Mouse (Mus musculus) limb, embryonic 15.5 days (tissue): ENCODE measurements around the gene Hdac9. TPM values are rescaled to one million over a fixed set of nuclear protein-coding genes. Genes with fewer than 3 reads are reported as not detected.

ENCODE experiments used
- ATAC-seq: fragments of 200-750 bp; cut with Nextera tagmentation; 2 replicates; pipeline ENCODE4 v1.8.0; 2017; ENCODE audit warnings: low read depth, moderate TSS enrichment; ENCODE audit not compliant: insufficient number of reproducible peaks, low FRiP score, low TSS enrichment
- H3K27ac ChIP-seq: fragments of 300-500 bp; sonication (generic); 2 replicates; pipeline ENCODE4 v1.5.1; 2015; ENCODE audit warnings: moderate library complexity, mild to moderate bottlenecking, inconsistent platforms
- H3K27me3 ChIP-seq: fragments of 300-500 bp; sonication (generic); 2 replicates; pipeline ENCODE4 v1.6.1; 2015; ENCODE audit warnings: inconsistent platforms
- H3K36me3 ChIP-seq: fragments of 300-500 bp; sonication (generic); 2 replicates; pipeline ENCODE4 v1.6.1; 2015; ENCODE audit warnings: inconsistent platforms
- H3K4me1 ChIP-seq: fragments of 300-500 bp; sonication (generic); 2 replicates; pipeline ENCODE4 v1.6.1; 2015; ENCODE audit warnings: inconsistent platforms
- H3K4me2 ChIP-seq: fragments of 300-500 bp; sonication (generic); 2 replicates; pipeline ENCODE4 v1.6.1; 2015; ENCODE audit warnings: mild to moderate bottlenecking, inconsistent platforms
- H3K4me3 ChIP-seq: fragments of 300-500 bp; sonication (generic); 2 replicates; pipeline ENCODE4 v1.5.1; 2015; ENCODE audit warnings: mild to moderate bottlenecking, inconsistent platforms
- H3K9ac ChIP-seq: fragments of 300-500 bp; sonication (generic); 2 replicates; pipeline ENCODE4 v1.6.1; 2015; ENCODE audit warnings: inconsistent platforms
- H3K9me3 ChIP-seq: fragments of 300-500 bp; sonication (generic); 2 replicates; pipeline ENCODE4 v1.6.1; 2016; ENCODE audit warnings: inconsistent platforms
- WGBS: fragments of 180-500 bp; shearing (Covaris S2); methylation state at CpG from one replicate; pipeline ENCODE4 v1.1.7; 2015; 5-methylcytosine and 5-hydroxymethylcytosine counted together
- polyA plus RNA-seq: library from polyadenylated mRNA; unstranded; fragments of >200 nt; fragmentation: Nextera tagmentation; extraction: Ambion mirVana; gene quantifications from 2 replicates; pipeline ENCODE4 v1.2.1, GENCODE M21; 2015

Hdac9 gene
- polyA plus RNA-seq, 1 experiment from 2014 or later, result 9.0 TPM

GRCm38 (mm10) chr12:34498751-34499626, 417.9 kb downstream of the Hdac9 start:
- Histone ChIP-seq H3K27me3 (no peaks in the 10 kb centered on the region), H3K4me3 (no peak overlapping the region), H3K36me3 (no peaks in the 10 kb centered on the region), H3K4me2 (no peak overlapping the region), H3K9me3 (no peaks in the 10 kb centered on the region), H3K27ac (0 out of 2 replicates have a peak overlapping the region, but pooled peaks have one; percentile 2), H3K9ac (no peak overlapping the region), H3K4me1 (peaks cover 5% of the 10 kb centered on the region; the same call in 1 of the 2 replicates)
- WGBS, result 53% methylated on average over 9 of the region's 9 CpGs
- ATAC-seq, result no peak

- Histone ChIP-seq H3K4me3 (no peak overlapping the region), H3K4me1 (peaks cover 5% of the 10 kb centered on the region; the same call in 1 of the 2 replicates), H3K9me3 (no peaks in the 10 kb centered on the region), H3K27ac (no peak overlapping the region), H3K4me2 (no peak overlapping the region), H3K27me3 (no peaks in the 10 kb centered on the region), H3K36me3 (no peaks in the 10 kb centered on the region), H3K9ac (no peak overlapping the region)
- 61% methylated on average over 8 of the region's 8 CpGs for whole genome bisulfite sequencing
- no peak for ATAC-seq
Measured at GRCm38 (mm10) chr12:34498331-34498730, 418.6 kb downstream of the Hdac9 start.

- Histone ChIP-seq H3K9me3 (no peaks in the 10 kb centered on the region), H3K4me1 (peaks cover 5% of the 10 kb centered on the region; the same call in 1 of the 2 replicates), H3K27me3 (no peaks in the 10 kb centered on the region), H3K27ac (no peak overlapping the region), H3K4me3 (no peak overlapping the region), H3K4me2 (no peak overlapping the region), H3K36me3 (no peaks in the 10 kb centered on the region), H3K9ac (no peak overlapping the region)
- no peak for ATAC-seq
- 67% methylated on average over 3 of the region's 3 CpGs for WGBS
Measured at GRCm38 (mm10) chr12:34497702-34498101, 419.2 kb downstream of the Hdac9 start.

- no peaks in the 10 kb centered on the region for H3K36me3 ChIP-seq
- no peak for ATAC-seq
- no peak overlapping the region for H3K27ac ChIP-seq
- H3K9me3 ChIP-seq, result no peaks in the 10 kb centered on the region
- peak overlapping the region; percentile 19; the same call in 1 of the 2 replicates for H3K4me3 ChIP-seq
- H3K9ac ChIP-seq, result no peak overlapping the region
- no peak overlapping the region for H3K4me2 ChIP-seq
- H3K27me3 ChIP-seq, result no peaks in the 10 kb centered on the region
- H3K4me1 ChIP-seq, result peaks cover 5% of the 10 kb centered on the region; the same call in 1 of the 2 replicates
- WGBS, result 44% methylated on average over 3 of the region's 3 CpGs
Measured at GRCm38 (mm10) chr12:34495940-34496339, 421.0 kb downstream of the Hdac9 start.

- no peak overlapping the region for H3K27ac ChIP-seq
- ATAC-seq, result no peak
- no peak overlapping the region for H3K4me2 ChIP-seq
- H3K9ac ChIP-seq, result no peak overlapping the region
- no peaks in the 10 kb centered on the region for H3K27me3 ChIP-seq
- no peaks in the 10 kb centered on the region for H3K36me3 ChIP-seq
- H3K4me3 ChIP-seq, result no peak overlapping the region
- no peaks in the 10 kb centered on the region for H3K4me1 ChIP-seq
- H3K9me3 ChIP-seq, result no peaks in the 10 kb centered on the region
Measured at GRCm38 (mm10) chr12:34489629-34490028, 427.3 kb downstream of the Hdac9 start.

GRCm38 (mm10) chr12:34487666-34488065, 429.2 kb downstream of the Hdac9 start:
- Histone ChIP-seq H3K27me3 (no peaks in the 10 kb centered on the region), H3K9me3 (no peaks in the 10 kb centered on the region), H3K4me1 (no peaks in the 10 kb centered on the region), H3K27ac (no peak overlapping the region), H3K36me3 (no peaks in the 10 kb centered on the region), H3K4me2 (no peak overlapping the region), H3K4me3 (no peak overlapping the region), H3K9ac (no peak overlapping the region)
- ATAC-seq, result no peak
- WGBS, result 86% methylated on average over 1 of the region's 1 CpGs

- no peak for ATAC-seq
- no peak overlapping the region for H3K4me2 ChIP-seq
- H3K36me3 ChIP-seq, result no peaks in the 10 kb centered on the region
- H3K4me1 ChIP-seq, result no peaks in the 10 kb centered on the region
- H3K27me3 ChIP-seq, result no peaks in the 10 kb centered on the region
- H3K9me3 ChIP-seq, result no peaks in the 10 kb centered on the region
- no peak overlapping the region for H3K9ac ChIP-seq
- no peak overlapping the region for H3K4me3 ChIP-seq
- no peak overlapping the region for H3K27ac ChIP-seq
- WGBS, result 33% methylated on average over 3 of the region's 3 CpGs
Measured at GRCm38 (mm10) chr12:34487021-34487420, 429.9 kb downstream of the Hdac9 start.

GRCm38 (mm10) chr12:34486016-34486415, 430.9 kb downstream of the Hdac9 start:
- no peak for ATAC-seq
- Histone ChIP-seq H3K36me3 (no peaks in the 10 kb centered on the region), H3K27ac (no peak overlapping the region), H3K9me3 (no peaks in the 10 kb centered on the region), H3K4me2 (no peak overlapping the region), H3K27me3 (no peaks in the 10 kb centered on the region), H3K4me1 (no peaks in the 10 kb centered on the region), H3K9ac (no peak overlapping the region), H3K4me3 (no peak overlapping the region)
- WGBS, result 78% methylated on average over 2 of the region's 2 CpGs

- WGBS, result 92% methylated on average over 5 of the region's 5 CpGs
- no peak overlapping the region for H3K9ac ChIP-seq
- no peaks in the 10 kb centered on the region for H3K4me1 ChIP-seq
- no peaks in the 10 kb centered on the region for H3K36me3 ChIP-seq
- no peak overlapping the region for H3K27ac ChIP-seq
- H3K4me2 ChIP-seq, result no peak overlapping the region
- H3K27me3 ChIP-seq, result no peaks in the 10 kb centered on the region
- H3K9me3 ChIP-seq, result no peaks in the 10 kb centered on the region
- ATAC-seq, result no peak
- no peak overlapping the region for H3K4me3 ChIP-seq
Measured at GRCm38 (mm10) chr12:34481702-34482101, 435.2 kb downstream of the Hdac9 start.

- WGBS, result 68% methylated on average over 10 of the region's 10 CpGs
- peaks cover 4% of the 10 kb centered on the region; the same call in 1 of the 2 replicates for H3K4me1 ChIP-seq
- 0 out of 2 replicates have a peak overlapping the region, but pooled peaks have one; percentile 27 for H3K27ac ChIP-seq
- H3K4me2 ChIP-seq, result no peak overlapping the region
- H3K9ac ChIP-seq, result no peak overlapping the region
- no peak for ATAC-seq
- H3K9me3 ChIP-seq, result no peaks in the 10 kb centered on the region
- H3K36me3 ChIP-seq, result no peaks in the 10 kb centered on the region
- H3K27me3 ChIP-seq, result no peaks in the 10 kb centered on the region
- no peak overlapping the region for H3K4me3 ChIP-seq
Measured at GRCm38 (mm10) chr12:34472949-34473651, 443.8 kb downstream of the Hdac9 start.

GRCm38 (mm10) chr12:34472542-34472941, 444.4 kb downstream of the Hdac9 start:
- H3K27me3 ChIP-seq, result no peaks in the 10 kb centered on the region
- 0 out of 2 replicates have a peak overlapping the region, but pooled peaks have one; percentile 27 for H3K27ac ChIP-seq
- no peak overlapping the region for H3K4me3 ChIP-seq
- ATAC-seq, result 0 out of 2 replicates have a peak, but pooled peaks have one; percentile 63
- no peaks in the 10 kb centered on the region for H3K9me3 ChIP-seq
- no peak overlapping the region for H3K4me2 ChIP-seq
- WGBS, result 8% methylated on average over 4 of the region's 4 CpGs
- no peaks in the 10 kb centered on the region for H3K36me3 ChIP-seq
- no peak overlapping the region for H3K9ac ChIP-seq
- peaks cover 4% of the 10 kb centered on the region; the same call in 1 of the 2 replicates for H3K4me1 ChIP-seq

- no peaks in the 10 kb centered on the region for H3K4me1 ChIP-seq
- H3K4me2 ChIP-seq, result no peak overlapping the region
- no peaks in the 10 kb centered on the region for H3K36me3 ChIP-seq
- H3K9ac ChIP-seq, result no peak overlapping the region
- H3K27ac ChIP-seq, result no peak overlapping the region
- 91% methylated on average over 1 of the region's 1 CpGs for WGBS
- no peak overlapping the region for H3K4me3 ChIP-seq
- no peaks in the 10 kb centered on the region for H3K9me3 ChIP-seq
- ATAC-seq, result no peak
- H3K27me3 ChIP-seq, result no peaks in the 10 kb centered on the region
Measured at GRCm38 (mm10) chr12:34461728-34462127, 455.2 kb downstream of the Hdac9 start.
